Mouse (Mus musculus) lung, postnatal 0 days (tissue): ENCODE results near the gene C730034F03Rik.

ENCODE experiments used
- CTCF ChIP-seq: IDR thresholded peaks from 2 replicates; pipeline ENCODE4 v1.5.1; 2016; ENCODE audit warnings: antibody characterized with exemption, mild to moderate bottlenecking
- EP300 ChIP-seq: IDR thresholded peaks from 2 replicates; pipeline ENCODE4 v1.6.1; 2016; ENCODE audit warnings: antibody characterized with exemption, mild to moderate bottlenecking, control low read depth

- TF ChIP-seq EP300 (no peak), CTCF (peak; percentile 33)
These were observed 13.2 kb downstream of the C730034F03Rik start for GRCm38 (mm10) chr15:89442486-89443070.
